Mouse (Mus musculus) megakaryocyte progenitor cell, adult 5-6 weeks (primary cell): ENCODE results near the gene Arel1. TPM values are rescaled to one million over a fixed set of nuclear protein-coding genes. Genes with fewer than 3 reads are reported as not detected.

ENCODE experiments used
- total RNA-seq, 2 experiments: library from RNA; stranded (forward) in 1 of 2; stranded (reverse) in 1 of 2; fragments of 157-497, 149-512 nt in 1 of 2; fragments of 200-1000 nt in 1 of 2; gene quantifications; 2 replicates each; pipeline versions ENCODE4 v1.2.3 to v1.2.4; 2015 to 2017

Gene Arel1
- total RNA-seq, 2 experiments from 2014 or later = 30.5 to 39.7 TPM

Other genes with a start within 250 kb of the Arel1 start
- gene Npc2, start 197.7 kb downstream of the Arel1 start, total RNA-seq (2015) = 98.8 and 112 TPM in 2 replicates
- gene Npc2, start 197.7 kb downstream of the Arel1 start, total RNA-seq (2017) = 65.3 and 70.9 TPM in 2 replicates
- 98.8 and 111 TPM in 2 replicates for gene Isca2, start 197.6 kb downstream of the Arel1 start, total RNA-seq (2015)
- gene Isca2, start 197.6 kb downstream of the Arel1 start, total RNA-seq (2017) = 53.8 and 67.5 TPM in 2 replicates
- gene Ltbp2, start 94.4 kb downstream of the Arel1 start, total RNA-seq (2015) = not detected in 2 replicates
- 1.2 TPM in 1 of 2 replicates, not detected in the other for gene Ltbp2, start 94.4 kb downstream of the Arel1 start, total RNA-seq (2017)
- gene Fcf1, start within 50 bp of the Arel1 start, total RNA-seq (2015) = 151 and 155 TPM in 2 replicates
- gene Fcf1, start within 50 bp of the Arel1 start, total RNA-seq (2017) = 121 and 125 TPM in 2 replicates
- gene Ylpm1, start 25.4 kb upstream of the Arel1 start, total RNA-seq (2015) = 78.0 and 96.2 TPM in 2 replicates
- gene Ylpm1, start 25.4 kb upstream of the Arel1 start, total RNA-seq (2017) = 52.7 and 84.7 TPM in 2 replicates
- 1.2 TPM in 2 replicates for gene Prox2, start 139.9 kb upstream of the Arel1 start, total RNA-seq (2015)
- gene Prox2, start 139.9 kb upstream of the Arel1 start, total RNA-seq (2017) = 2.7 and 3.0 TPM in 2 replicates
- 76.3 and 81.6 TPM in 2 replicates for gene Dlst, start 139.9 kb upstream of the Arel1 start, total RNA-seq (2015)
- gene Dlst, start 139.9 kb upstream of the Arel1 start, total RNA-seq (2017) = 161 and 187 TPM in 2 replicates
- not detected in 2 replicates for gene Rps6kl1, start 180.4 kb upstream of the Arel1 start, total RNA-seq (2015)
- not detected in 2 replicates for gene Rps6kl1, start 180.4 kb upstream of the Arel1 start, total RNA-seq (2017)
- not detected in 2 replicates for gene Pgf, start 206.9 kb upstream of the Arel1 start, total RNA-seq (2015)
- not detected in 2 replicates for gene Pgf, start 206.9 kb upstream of the Arel1 start, total RNA-seq (2017)
- gene Eif2b2, start 248.6 kb upstream of the Arel1 start, total RNA-seq (2015) = 30.0 and 32.4 TPM in 2 replicates
- gene Eif2b2, start 248.6 kb upstream of the Arel1 start, total RNA-seq (2017) = 74.6 and 109 TPM in 2 replicates